Mouse (Mus musculus): ENCODE results near the gene Slc25a39.
A peak's percentile ranks its signal among the peaks of the same experiment; 100 is the strongest.
"Not testable (repeated sequence)": the region's sequence is repeated elsewhere in the genome, so short reads cannot be mapped to it uniquely, and the experiment has no call there.

The Slc25a39 gene

GRCm38 (mm10) chr11:102368347-102368746, 39.4 kb downstream of the Slc25a39 start:
- DNase-seq, result no peak

- no peak for DNase-seq
Measured at GRCm38 (mm10) chr11:102367504-102368280, 40.1 kb downstream of the Slc25a39 start.

- DNase-seq, result not testable (repeated sequence)
Measured at GRCm38 (mm10) chr11:102366103-102366502, 41.6 kb downstream of the Slc25a39 start, which contains the start of gene Slc4a1. Gene Slc4a1, minus strand, starts transcription at chr11:102366203.

- no peak for DNase-seq
Measured at GRCm38 (mm10) chr11:102365699-102366098, 42.0 kb downstream of the Slc25a39 start.

GRCm38 (mm10) chr11:102364570-102365371, 43.0 kb downstream of the Slc25a39 start:
- no peak for DNase-seq

- no peak for DNase-seq
Measured at GRCm38 (mm10) chr11:102363623-102364022, 44.1 kb downstream of the Slc25a39 start.

GRCm38 (mm10) chr11:102361776-102362495, 45.8 kb downstream of the Slc25a39 start:
- DNase-seq, result no peak

GRCm38 (mm10) chr11:102358365-102358764, 49.4 kb downstream of the Slc25a39 start:
- no peak for DNase-seq

- DNase-seq, result no peak
Measured at GRCm38 (mm10) chr11:102356636-102357350, 51.0 kb downstream of the Slc25a39 start.

GRCm38 (mm10) chr11:102356190-102356589, 51.6 kb downstream of the Slc25a39 start:
- DNase-seq, result no peak

- DNase-seq, result no peak
Measured at GRCm38 (mm10) chr11:102355501-102355900, 52.2 kb downstream of the Slc25a39 start.

GRCm38 (mm10) chr11:102353021-102353431, 54.7 kb downstream of the Slc25a39 start:
- DNase-seq, result peak; percentile 77
